Mouse (Mus musculus): ENCODE measurements around the gene Mrpl33. TPM values are rescaled to one million over a fixed set of nuclear protein-coding genes. Genes with fewer than 3 reads are reported as not detected.
"Not testable (repeated sequence)": the region's sequence is repeated elsewhere in the genome, so short reads cannot be mapped to it uniquely, and the experiment has no call there.

Mrpl33 gene
- 100 to 1,000 TPM; 306 to 352 (median 322) TPM for total RNA-seq (2022)

- peak; percentile 49 for DNase-seq (ENCODE audit: low spot score)
Observed at GRCm38 (mm10) chr5:31596481-31597429, at the start of gene Mrpl33. Mrpl33 (plus strand) TSS chr5:31596935.

- DNase-seq (ENCODE audit: low spot score) = no peak
Observed at GRCm38 (mm10) chr5:31559401-31559800, 37.3 kb upstream of the Mrpl33 start.

- DNase-seq (ENCODE audit: low spot score) = no peak
Observed at GRCm38 (mm10) chr5:31560352-31560751, 36.4 kb upstream of the Mrpl33 start.

GRCm38 (mm10) chr5:31562036-31562666 is 34.6 kb upstream of the Mrpl33 start:
- DNase-seq (ENCODE audit: low spot score) = peak; percentile 68

- DNase-seq (ENCODE audit: low spot score) = peak; percentile 85
Observed at GRCm38 (mm10) chr5:31563496-31563895, 33.2 kb upstream of the Mrpl33 start.

- DNase-seq (ENCODE audit: low spot score) = no peak
Observed at GRCm38 (mm10) chr5:31563905-31564304, 32.8 kb upstream of the Mrpl33 start.

GRCm38 (mm10) chr5:31564976-31565375 is 31.8 kb upstream of the Mrpl33 start:
- DNase-seq (ENCODE audit: low spot score) = peak; percentile 83

GRCm38 (mm10) chr5:31566026-31566425 is 30.7 kb upstream of the Mrpl33 start:
- DNase-seq (ENCODE audit: low spot score) = no peak

GRCm38 (mm10) chr5:31566457-31566856 is 30.3 kb upstream of the Mrpl33 start:
- DNase-seq (ENCODE audit: low spot score) = no peak

- DNase-seq (ENCODE audit: low spot score) = no peak
Observed at GRCm38 (mm10) chr5:31567951-31568657, 28.6 kb upstream of the Mrpl33 start.

GRCm38 (mm10) chr5:31571023-31571608 is 25.6 kb upstream of the Mrpl33 start:
- DNase-seq (ENCODE audit: low spot score) = peak; percentile 85

- DNase-seq (ENCODE audit: low spot score) = no peak
Observed at GRCm38 (mm10) chr5:31573722-31574121, 23.0 kb upstream of the Mrpl33 start.

GRCm38 (mm10) chr5:31576539-31576975 is 20.2 kb upstream of the Mrpl33 start:
- DNase-seq (ENCODE audit: low spot score) = peak; percentile 20

- DNase-seq (ENCODE audit: low spot score) = no peak
Observed at GRCm38 (mm10) chr5:31581263-31581662, 15.5 kb upstream of the Mrpl33 start.

- no peak for DNase-seq (ENCODE audit: low spot score)
Observed at GRCm38 (mm10) chr5:31581932-31582331, 14.8 kb upstream of the Mrpl33 start.

GRCm38 (mm10) chr5:31583261-31583660 is 13.5 kb upstream of the Mrpl33 start:
- DNase-seq (ENCODE audit: low spot score) = no peak

- no peak for DNase-seq (ENCODE audit: low spot score)
Observed at GRCm38 (mm10) chr5:31585526-31585925, 11.2 kb upstream of the Mrpl33 start.

GRCm38 (mm10) chr5:31588016-31588415 is 8.7 kb upstream of the Mrpl33 start:
- no peak for DNase-seq (ENCODE audit: low spot score)

- DNase-seq (ENCODE audit: low spot score) = not testable (repeated sequence)
Observed at GRCm38 (mm10) chr5:31588672-31589071, 8.1 kb upstream of the Mrpl33 start.

GRCm38 (mm10) chr5:31589711-31590319 is 6.9 kb upstream of the Mrpl33 start:
- DNase-seq (ENCODE audit: low spot score) = no peak

- DNase-seq (ENCODE audit: low spot score) = no peak
Observed at GRCm38 (mm10) chr5:31591122-31591521, 5.6 kb upstream of the Mrpl33 start.
